Mouse (Mus musculus) lung, adult 18-20 months (tissue): Measurements from ENCODE around the gene Ackr4.

ENCODE experiments used
- DNase-seq, 2 experiments: peaks; one replicate each; pipeline ENCODE4 v3.0.0; 2022; ENCODE audit warnings: mixed read lengths in 2 of 2

The Ackr4 gene

GRCm38 (mm10) chr9:104126833-104127232 lies at the start of gene Ackr4:
Ackr4 (minus strand) TSS chr9:104126933.
- no peak for DNase-seq

DNA sequence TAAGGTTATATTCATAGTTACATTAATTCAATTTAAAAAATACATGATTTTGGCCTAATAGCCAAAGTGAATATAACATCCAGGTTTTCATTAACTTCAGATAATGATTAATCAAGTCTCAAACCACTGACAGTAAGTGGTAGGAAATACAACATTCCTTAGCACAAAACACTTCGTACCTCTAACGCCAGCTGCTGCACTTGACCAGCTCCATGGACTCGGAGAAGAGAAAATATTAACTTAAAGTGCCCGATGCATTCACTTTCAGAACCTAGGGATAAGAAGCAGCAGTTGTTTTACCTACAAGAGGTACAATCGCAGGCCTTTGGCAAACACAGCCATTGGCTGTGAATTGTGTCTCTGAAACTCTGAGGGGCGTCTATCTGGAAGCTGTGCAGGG lies 45.6 kb upstream of the Ackr4 start:
- no peak for DNase-seq

DNA sequence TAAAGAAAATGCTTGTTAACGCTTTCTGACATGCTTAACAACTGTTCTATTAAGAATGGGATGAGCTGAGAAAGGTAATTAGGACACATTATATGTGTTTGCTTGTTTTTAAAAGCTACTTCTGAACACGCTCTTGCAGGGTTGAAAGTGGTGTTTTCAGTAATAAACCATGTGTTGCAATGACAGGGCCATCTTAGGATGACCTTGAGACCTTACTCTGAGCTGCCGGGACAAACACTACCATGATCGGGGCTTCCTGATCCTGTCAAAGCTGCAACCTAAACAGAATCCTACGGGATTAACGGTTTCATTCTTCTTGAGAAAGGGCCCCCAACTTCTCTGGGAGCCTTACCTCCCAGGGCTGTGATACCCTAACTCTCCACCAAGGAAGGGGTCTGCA lies 44.9 kb upstream of the Ackr4 start:
- no peak for DNase-seq

DNA sequence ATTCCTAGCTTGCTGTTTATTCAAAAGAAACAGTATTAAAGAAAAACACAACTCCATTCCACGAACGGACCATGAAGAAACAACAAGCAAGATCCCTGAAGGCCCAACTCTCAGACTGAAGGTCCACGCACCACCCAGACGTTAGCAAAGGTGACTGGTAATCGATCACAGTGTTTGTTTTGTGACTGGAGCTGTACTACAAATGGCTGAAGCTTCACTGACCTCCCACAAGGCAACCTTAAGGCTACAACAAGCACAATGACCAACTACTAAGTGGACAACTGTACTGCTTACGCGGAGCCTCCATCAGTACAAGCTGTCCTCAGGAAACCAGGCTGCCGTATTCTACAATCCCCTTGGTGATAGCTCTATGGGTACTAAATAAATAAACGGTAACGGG lies 43.3 kb upstream of the Ackr4 start:
- no peak for DNase-seq

GRCm38 (mm10) chr9:104165926-104166325 lies 39.2 kb upstream of the Ackr4 start:
- no peak for DNase-seq

DNA sequence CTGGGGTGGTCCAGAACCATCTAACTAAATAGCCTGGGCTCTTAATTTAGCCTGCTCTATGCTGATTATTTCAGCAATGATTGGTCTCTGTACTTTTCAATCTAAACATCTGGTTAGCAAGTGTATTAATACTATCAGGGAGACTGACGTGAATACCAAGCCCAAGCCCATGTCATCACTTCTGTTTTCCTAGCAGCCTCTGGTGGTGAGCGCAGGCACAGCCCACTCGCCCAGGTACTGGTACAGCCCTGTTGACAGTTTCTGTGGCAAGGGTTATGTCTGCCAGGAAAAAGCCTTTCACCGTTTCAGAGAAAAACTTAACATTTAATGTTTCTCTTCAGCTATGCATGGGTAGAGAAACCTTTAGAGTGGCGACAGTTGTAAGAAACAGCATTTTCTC lies 37.5 kb upstream of the Ackr4 start:
- DNase-seq: no peak

DNA sequence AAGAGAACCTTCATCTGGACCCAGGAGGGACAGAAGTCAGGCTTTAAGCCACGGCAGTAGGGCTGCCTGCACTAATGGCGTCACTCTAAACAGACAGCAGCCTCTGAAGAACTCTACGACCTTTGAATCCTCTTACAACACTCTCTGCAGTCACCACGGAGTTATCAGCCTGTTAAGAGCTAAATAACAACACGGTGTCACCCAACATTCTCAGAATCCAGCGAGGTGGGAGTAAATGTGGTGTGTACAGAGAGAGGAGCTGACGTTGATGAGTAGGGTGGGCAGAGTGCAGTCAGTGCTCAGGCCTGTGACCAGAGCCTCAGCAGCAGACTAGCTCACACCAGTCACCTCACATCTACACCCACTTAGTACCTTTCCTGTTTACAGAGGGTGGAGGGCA lies 34.4 kb upstream of the Ackr4 start:
- DNase-seq: no peak

- DNase-seq: no peak
Measured at GRCm38 (mm10) chr9:104157291-104157690, 30.6 kb upstream of the Ackr4 start.

GRCm38 (mm10) chr9:104156506-104156905 lies 29.8 kb upstream of the Ackr4 start:
- no peak for DNase-seq

- no peak for DNase-seq
Measured at GRCm38 (mm10) chr9:104155100-104155715, 28.5 kb upstream of the Ackr4 start.

DNA sequence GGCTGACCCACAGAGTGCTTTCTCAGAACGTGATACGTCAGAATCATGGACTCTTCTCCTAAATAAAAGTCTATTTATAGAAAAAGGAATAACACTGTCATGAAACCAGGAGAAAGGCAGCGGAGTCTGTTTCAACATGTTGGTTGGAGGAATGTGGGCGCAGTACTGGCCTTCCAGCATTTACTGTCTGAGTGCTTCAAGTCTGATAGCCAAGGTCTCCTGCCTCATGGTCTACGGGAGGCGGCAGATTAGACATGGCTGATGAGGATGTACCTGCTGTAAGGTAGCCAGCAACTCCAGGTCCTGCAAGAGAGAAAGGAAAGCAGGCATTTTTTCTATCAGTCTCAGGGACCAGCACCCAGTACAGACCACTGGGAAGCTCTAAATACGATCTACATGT lies 25.4 kb upstream of the Ackr4 start:
- DNase-seq: no peak

DNA sequence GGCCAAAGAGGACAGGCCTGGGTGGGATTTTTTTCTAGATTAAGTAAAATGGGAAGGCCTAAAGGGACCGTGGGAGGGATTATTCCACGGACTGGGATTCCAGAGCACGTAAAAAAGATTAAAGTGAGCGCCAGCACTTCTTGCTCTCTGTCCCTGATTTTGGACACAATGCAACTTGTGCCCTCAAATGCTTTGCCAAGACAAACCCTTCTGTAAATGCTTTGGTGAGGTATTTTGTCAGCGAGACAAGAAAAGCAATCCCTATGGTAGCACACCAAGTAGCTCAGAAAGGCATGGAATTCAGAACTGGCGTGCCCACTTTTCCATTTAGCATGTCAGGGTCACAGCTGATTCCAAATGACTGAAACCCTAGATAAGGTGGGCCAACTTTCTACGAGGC lies 22.2 kb upstream of the Ackr4 start:
- DNase-seq: no peak

- no peak for DNase-seq
Measured at GRCm38 (mm10) chr9:104146683-104147082, 19.9 kb upstream of the Ackr4 start.

GRCm38 (mm10) chr9:104144314-104144996 lies 17.7 kb upstream of the Ackr4 start:
- no peak for DNase-seq

DNA sequence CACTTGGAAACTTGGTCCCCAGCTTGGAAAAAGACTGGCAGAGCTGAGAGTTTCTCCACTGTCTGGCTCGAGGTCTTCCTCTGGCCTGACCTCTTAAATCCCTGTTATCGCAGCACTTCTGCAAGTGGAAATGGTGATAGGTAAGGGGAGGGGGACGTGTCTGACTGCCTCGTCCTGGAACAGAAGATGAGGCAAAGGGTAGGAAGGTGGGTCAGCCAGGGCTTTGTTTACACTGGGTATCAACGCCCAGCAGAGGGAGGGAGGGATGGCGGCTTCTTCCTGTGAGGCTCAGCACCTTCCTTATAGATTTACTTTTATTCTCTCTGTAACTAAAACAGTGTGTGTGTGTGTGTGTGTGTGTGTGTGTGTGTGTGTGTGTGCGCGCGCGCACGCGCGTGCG lies 16.1 kb upstream of the Ackr4 start:
- no peak for DNase-seq

GRCm38 (mm10) chr9:104140351-104140750 lies 13.6 kb upstream of the Ackr4 start:
- DNase-seq: no peak

GRCm38 (mm10) chr9:104130141-104130755 lies 3.5 kb upstream of the Ackr4 start:
- no peak for DNase-seq

DNA sequence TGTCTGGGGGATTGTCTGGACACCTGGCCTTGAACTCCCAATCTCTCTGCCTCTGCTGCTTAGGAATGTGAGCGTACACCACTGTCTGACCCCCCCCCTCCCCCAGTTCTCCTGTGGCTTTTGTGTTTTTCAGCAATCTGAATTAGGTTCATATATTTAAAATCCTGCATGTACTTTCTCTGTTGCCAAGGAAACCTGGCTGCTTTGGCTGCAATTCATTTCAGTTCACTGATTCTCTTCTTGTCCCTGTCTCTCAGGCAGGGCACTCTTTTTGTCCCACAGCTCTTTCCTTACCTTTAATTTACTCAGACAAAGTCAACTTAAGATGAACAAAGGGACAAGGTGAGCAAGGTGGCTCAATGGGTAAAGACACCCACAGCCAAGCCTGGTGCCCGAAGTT lies 1.4 kb upstream of the Ackr4 start:
- no peak for DNase-seq

GRCm38 (mm10) chr9:104123622-104124021 lies 3.1 kb downstream of the Ackr4 start:
- DNase-seq: no peak

DNA sequence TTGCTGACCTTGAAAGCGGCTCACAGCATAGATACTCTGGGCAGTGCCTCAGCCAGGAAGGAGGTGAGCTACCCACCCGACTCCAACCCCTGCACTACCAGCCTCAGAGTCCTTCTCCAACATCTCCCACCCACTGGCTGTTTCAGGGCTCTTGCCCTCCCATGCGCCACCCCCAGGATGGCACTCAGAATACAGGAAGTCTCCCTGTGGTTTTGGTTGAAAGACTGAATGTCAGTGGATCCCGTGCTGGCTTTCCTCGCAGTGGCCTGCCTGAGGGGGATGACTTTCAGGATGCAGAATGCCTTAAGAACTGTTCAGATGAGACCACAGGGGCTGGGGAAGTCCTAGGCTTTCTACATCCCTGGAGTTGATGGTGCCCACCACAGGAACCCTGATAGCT lies 3.6 kb downstream of the Ackr4 start:
- no peak for DNase-seq

- no peak for DNase-seq
Measured at GRCm38 (mm10) chr9:104109151-104109550, 17.6 kb downstream of the Ackr4 start.

- DNase-seq: no peak
Measured at GRCm38 (mm10) chr9:104108571-104109143, 18.1 kb downstream of the Ackr4 start.

- DNase-seq: no peak
Measured at GRCm38 (mm10) chr9:104107482-104107881, 19.3 kb downstream of the Ackr4 start.

DNA sequence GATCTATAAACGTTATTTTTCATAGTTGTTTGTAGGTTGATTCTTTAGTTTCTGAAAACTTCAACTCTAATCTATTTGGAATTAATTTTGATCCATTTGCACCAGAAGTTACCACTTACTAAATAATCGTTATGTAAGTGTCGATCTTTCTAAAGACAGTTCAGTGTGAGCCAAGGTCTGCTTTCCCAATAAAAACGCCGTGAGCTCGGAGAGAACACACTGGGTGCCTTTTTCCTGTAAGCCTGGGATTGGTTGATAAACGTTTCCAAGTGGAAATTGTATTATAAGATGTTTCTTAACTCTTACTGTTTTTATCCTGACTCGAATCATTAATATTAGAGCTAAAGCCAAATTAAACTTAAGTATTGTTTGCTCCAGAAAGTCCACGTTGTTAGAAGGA lies 19.8 kb downstream of the Ackr4 start:
- no peak for DNase-seq
